Mouse (Mus musculus): ENCODE measurements around the gene Safb.
A peak's percentile ranks its signal among the peaks of the same experiment; 100 is the strongest.

The Safb gene

DNA sequence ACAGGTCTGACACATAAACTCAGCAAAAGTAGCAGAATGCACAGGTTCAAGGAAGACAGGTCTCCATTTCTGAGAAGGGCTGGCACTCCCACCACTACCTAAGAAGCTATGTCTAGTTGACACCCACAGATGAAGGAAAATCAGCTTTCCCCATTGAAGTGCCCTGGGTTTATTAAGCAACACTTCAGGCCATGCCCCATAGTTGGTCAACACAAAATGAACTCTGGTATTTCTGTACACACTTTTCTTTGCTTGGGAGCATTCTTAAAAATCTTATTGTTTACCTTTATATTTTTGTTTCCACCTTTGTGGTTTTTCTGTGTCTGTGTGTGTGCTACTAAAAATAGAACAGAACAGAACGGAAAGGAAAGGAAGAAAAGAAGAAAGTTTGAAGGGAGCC lies 24.5 kb upstream of the Safb start:
- no peak for DNase-seq (ENCODE audit: low spot score)

DNA sequence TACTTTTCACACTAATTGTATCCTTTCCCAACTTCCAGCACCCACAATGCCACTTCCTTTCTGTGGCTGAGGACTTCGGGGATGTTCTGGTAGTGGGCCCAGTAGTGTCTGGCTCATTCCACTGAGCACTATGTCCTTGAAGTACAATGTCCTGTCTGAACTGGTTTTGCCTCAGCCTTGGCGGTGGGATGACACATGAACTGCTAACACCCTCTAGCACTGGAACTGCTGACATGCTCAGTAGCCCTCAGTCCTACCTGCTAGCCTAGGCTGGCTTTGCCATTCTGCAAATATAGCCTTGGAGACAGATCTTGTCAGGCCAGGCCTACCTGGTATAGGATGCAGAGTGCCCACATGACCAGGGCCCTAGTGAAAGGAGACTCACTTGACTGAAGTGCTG lies 22.8 kb upstream of the Safb start:
- DNase-seq (ENCODE audit: low spot score) = no peak

DNA sequence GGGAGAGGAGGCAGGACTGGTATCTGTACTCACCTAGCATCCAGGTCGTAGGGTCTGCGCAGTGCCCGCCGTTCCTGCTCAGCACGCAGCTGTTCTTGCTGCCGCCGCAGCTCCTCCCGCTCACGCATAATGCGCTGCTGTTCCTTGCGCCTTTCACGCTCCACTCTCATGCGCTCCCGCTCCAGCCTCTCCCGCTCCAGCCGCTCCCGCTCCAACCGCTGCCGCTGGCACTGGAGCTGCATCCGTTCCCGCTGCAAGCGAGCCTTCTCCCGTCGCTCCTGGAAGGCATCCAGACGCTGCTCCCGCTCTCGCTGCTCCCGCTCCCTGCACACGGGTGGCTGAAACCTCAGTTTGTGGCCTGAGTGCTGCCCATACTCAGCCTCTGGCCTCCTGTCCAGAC lies 18.3 kb upstream of the Safb start:
- DNase-seq (ENCODE audit: low spot score) = no peak

DNA sequence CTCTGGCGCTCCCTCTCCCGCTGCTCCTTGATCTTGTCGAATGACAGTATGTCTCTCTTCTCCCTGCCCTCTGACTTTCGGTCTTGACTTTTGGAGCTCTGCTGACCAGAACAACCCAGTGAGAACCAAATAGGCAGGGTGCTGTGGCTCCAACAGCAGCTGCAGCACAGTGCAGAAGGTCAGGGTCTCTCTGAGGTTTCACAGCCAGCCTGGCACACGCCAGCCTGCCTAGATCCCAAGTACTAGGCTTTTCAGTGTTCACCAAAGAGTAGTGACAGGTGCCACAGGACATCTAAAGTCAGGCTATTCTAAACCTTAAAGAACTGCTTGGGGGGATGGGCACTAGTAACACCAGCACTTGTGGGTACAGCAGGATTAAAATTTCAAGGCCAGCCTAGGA lies 17.7 kb upstream of the Safb start:
- DNase-seq (ENCODE audit: low spot score) = no peak

DNA sequence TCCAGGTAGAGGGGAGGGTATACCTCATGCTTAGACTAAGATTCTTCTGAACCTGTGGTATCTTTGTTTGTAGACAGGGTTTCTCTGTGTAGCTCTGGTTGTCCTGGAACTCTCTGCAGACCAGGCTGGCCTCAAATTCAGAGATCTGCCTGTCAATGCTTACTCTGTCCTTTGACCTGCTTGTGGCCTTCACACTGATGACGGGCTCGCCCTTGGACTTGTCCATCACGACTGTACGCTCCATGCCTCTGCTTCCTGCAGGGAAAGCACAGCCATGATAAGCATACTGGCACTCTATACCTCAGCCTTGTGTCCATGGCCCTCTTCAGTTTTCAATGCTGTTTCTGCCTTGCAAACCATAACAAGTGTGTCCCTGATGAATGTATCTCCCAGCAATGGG lies 17.3 kb upstream of the Safb start:
- DNase-seq (ENCODE audit: low spot score) = no peak

GRCm38 (mm10) chr17:56570287-56570686 lies 14.3 kb upstream of the Safb start:
- no peak for DNase-seq (ENCODE audit: low spot score)

- no peak for DNase-seq (ENCODE audit: low spot score)
Measured at GRCm38 (mm10) chr17:56572154-56572553, 12.5 kb upstream of the Safb start.

DNA sequence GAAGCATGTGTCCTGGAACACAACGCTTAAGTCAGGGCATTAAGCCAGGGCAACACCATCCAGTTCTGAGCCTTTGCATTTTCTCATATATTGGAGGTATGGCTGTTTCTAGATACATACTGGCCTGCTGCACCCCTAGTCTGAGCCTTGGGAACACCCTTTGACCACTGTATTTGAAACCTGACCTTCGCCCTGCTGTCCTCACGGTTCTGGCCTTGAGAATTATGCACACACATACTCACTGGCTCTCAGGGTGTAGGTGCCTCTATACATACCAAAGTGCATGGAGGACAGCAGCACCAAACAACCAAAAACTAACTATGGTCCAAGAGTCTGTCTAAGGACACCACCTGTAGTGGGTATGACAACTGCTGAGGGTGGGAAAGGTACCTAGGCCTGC lies 11.7 kb upstream of the Safb start:
- DNase-seq (ENCODE audit: low spot score) = no peak

DNA sequence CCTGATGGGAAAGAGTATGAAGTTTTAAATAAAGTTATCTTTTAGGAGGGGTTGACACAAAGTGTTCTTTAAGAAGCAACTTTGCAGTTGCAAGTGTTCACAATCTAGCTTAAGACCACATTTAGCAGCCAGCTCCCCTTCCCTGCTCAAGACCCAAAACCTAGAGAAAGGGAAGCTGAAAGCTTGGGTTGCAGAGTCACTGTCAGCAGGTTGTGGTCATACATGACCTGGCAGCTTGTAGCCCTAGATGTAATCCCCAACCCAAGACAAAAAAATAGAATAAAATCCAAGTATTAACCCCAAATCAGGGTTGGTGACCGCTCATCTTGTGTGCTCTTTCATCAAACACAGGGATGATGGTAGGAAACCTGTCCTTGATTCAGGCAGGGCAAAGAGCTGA lies 1.6 kb upstream of the Safb start:
- DNase-seq (ENCODE audit: low spot score) = no peak

- DNase-seq (ENCODE audit: low spot score) = peak; percentile 34
Measured at GRCm38 (mm10) chr17:56583611-56584256, 891 bp upstream of the Safb start.

- peak; percentile 49 for DNase-seq (ENCODE audit: low spot score)
Measured at GRCm38 (mm10) chr17:56585171-56585821, 671 bp downstream of the Safb start.

GRCm38 (mm10) chr17:56587773-56588172 lies 3.1 kb downstream of the Safb start:
- no peak for DNase-seq (ENCODE audit: low spot score)

GRCm38 (mm10) chr17:56588921-56589320 lies 4.3 kb downstream of the Safb start:
- DNase-seq (ENCODE audit: low spot score) = no peak

DNA sequence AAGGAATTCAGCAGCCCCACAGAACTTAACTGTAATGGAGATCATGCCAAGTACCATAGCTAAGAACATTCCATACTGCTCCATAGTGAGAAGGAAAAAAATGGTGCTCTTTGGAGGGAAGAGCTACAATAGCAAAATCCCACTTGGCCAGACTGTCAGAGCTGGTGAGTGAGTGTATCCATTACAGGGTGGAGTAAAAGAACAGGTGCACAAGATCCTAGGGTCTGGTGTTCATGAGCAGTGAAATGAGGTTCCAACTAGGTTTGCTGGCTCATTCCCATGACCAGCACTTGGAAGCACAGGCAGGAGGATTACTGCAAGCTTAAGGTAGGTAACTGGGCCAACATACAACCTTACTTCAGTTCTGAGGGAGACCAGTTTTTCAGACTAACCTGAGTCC lies 7.9 kb downstream of the Safb start:
- no peak for DNase-seq (ENCODE audit: low spot score)

GRCm38 (mm10) chr17:56593527-56594271 lies 9.1 kb downstream of the Safb start:
- DNase-seq (ENCODE audit: low spot score) = no peak

DNA sequence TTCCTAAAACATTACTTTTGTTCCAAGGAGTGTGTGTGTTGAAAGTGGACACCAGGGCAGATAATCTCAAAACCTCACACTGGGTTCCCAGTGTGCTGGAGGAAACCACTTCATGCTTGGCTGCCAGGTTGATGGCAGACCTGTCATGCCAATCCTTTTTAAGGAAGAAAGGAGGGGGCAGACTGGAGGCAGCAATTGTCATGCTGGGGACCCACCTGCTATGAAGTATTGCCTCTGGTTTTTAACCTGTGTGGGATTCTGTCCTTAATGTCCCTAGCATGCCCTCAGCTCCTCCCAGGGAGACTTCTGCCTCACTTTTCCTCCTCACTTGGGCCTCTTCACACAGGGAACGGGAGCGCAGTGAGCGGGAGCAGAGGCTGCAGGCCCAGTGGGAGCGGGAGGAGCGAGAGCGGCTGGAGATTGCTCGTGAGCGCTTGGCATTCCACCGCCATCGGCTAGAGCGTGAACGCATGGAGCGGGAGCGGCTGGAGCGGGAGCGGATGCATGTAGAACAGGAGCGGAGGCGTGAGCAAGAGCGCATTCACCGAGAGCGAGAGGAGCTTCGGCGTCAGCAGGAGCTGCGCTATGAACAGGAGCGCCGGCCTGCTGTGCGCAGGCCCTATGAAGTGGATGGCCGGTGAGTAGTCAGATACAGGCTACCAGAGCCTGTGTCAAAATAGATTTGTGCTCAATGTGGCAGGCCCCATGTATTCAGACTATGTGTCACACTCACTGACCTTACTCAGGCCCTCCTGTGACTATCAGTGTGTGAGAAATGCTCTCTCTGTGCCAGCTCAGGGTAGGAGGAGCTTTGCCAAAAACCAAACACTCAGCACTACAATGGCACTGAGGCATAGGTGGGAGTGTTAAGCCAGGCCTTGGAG lies 18.8 kb downstream of the Safb start:
- no peak for DNase-seq (ENCODE audit: low spot score)

- no peak for DNase-seq (ENCODE audit: low spot score)
Measured at GRCm38 (mm10) chr17:56604070-56604380, 19.4 kb downstream of the Safb start.

DNA sequence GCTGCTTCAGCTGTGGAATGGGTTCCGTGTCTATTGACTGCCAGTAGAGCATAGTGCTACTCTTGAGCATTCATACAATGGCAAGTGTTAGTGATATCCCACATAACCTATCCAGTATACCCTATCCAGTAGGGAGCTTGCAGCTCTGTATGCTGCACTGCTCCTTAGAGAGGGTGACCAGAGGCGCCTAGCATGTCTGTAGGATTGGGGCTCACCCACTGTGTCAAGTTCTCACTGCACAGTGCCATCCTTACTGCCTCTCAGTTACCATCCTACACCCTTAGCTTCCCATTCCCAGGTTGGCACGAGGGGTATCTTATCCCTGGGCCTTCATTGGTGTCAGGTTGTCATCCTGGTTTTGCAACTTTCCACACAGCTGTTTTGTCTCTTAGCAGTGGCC lies 19.8 kb downstream of the Safb start:
- DNase-seq (ENCODE audit: low spot score) = no peak

- DNase-seq (ENCODE audit: low spot score) = no peak
Measured at GRCm38 (mm10) chr17:56605431-56605830, 20.8 kb downstream of the Safb start.

GRCm38 (mm10) chr17:56607521-56608062 lies 23.0 kb downstream of the Safb start:
- no peak for DNase-seq (ENCODE audit: low spot score)

GRCm38 (mm10) chr17:56608699-56609098 lies 24.1 kb downstream of the Safb start:
- no peak for DNase-seq (ENCODE audit: low spot score)

GRCm38 (mm10) chr17:56609452-56610171 lies 25.0 kb downstream of the Safb start, which contains the start of gene 2410015M20Rik:
Gene 2410015M20Rik (minus strand): TSS chr17:56609771.
- DNase-seq (ENCODE audit: low spot score) = peak; percentile 95

All from urinary bladder, postnatal 14 days (tissue).